In genomic region chr6:83617581-83618335, GRCm38 (mm10) we compare ENCODE assay signal across 25 mouse cellular contexts. TPM values are rescaled to one million over a fixed set of nuclear protein-coding genes. Genes with fewer than 3 reads are reported as not detected.
"Had no signal": no experiment of that assay in that cellular context is flagged by ENCODE, and none has a peak within 500 bp of the region (broad histone marks: within the 10 kb centered on the region; RNA-seq: fewer than 3 reads in every experiment).

No protein-coding gene starts in this region.

- H3K4me2 ChIP-seq: intestine, embryonic 15.5 days; kidney, embryonic 15.5 days; liver, embryonic 13.5 days; midbrain, embryonic 12.5 days; midbrain, embryonic 15.5 days; neural tube, embryonic 12.5 days; neural tube, embryonic 15.5 days had no signal

- H3K9ac ChIP-seq: intestine, embryonic 15.5 days; kidney, embryonic 15.5 days; liver, embryonic 13.5 days; midbrain, embryonic 12.5 days; midbrain, embryonic 15.5 days; neural tube, embryonic 12.5 days; neural tube, embryonic 15.5 days had no signal

- H3K27me3 ChIP-seq: intestine, embryonic 15.5 days; midbrain, embryonic 12.5 days; midbrain, embryonic 15.5 days; neural tube, embryonic 12.5 days; neural tube, embryonic 15.5 days had no signal

- DNase-seq: kidney, adult 11 months; kidney, adult 8-10 months; kidney, postnatal 10 days; kidney, postnatal 36 days; liver, embryonic 13.5 days; right cerebral cortex, adult 18-20 months; right cerebral cortex, postnatal 14 days; right cerebral cortex, postnatal 4 days; thymus, adult 2 months; thymus, postnatal 14 days; thymus, postnatal 4 days had no signal

- H3K9me3 ChIP-seq: intestine, embryonic 15.5 days; kidney, embryonic 15.5 days; liver, embryonic 13.5 days; midbrain, embryonic 12.5 days; midbrain, embryonic 15.5 days; neural tube, embryonic 12.5 days; neural tube, embryonic 15.5 days had no signal

- H3K4me3 ChIP-seq: intestine, embryonic 15.5 days; kidney, embryonic 15.5 days; liver, embryonic 13.5 days; midbrain, embryonic 12.5 days; midbrain, embryonic 15.5 days; neural tube, embryonic 12.5 days; neural tube, embryonic 15.5 days had no signal

- H3K4me1 ChIP-seq: intestine, embryonic 15.5 days; kidney, embryonic 15.5 days; liver, embryonic 13.5 days; midbrain, embryonic 12.5 days; midbrain, embryonic 15.5 days; neural tube, embryonic 12.5 days had no signal

- H3K36me3 ChIP-seq: intestine, embryonic 15.5 days; kidney, embryonic 15.5 days; liver, embryonic 13.5 days; midbrain, embryonic 12.5 days; midbrain, embryonic 15.5 days; neural tube, embryonic 12.5 days; neural tube, embryonic 15.5 days had no signal

- H3K27ac ChIP-seq: intestine, embryonic 15.5 days; kidney, embryonic 15.5 days; liver, embryonic 13.5 days; midbrain, embryonic 12.5 days; midbrain, embryonic 15.5 days; neural tube, embryonic 12.5 days; neural tube, embryonic 15.5 days; stomach, postnatal 0 days had no signal

- ATAC-seq: intestine, embryonic 15.5 days; midbrain, embryonic 15.5 days had no signal

RNA-seq across cellular contexts. Expression of gene Clec4f, which starts 38.2 kb away (rescaled TPM):
- total RNA-seq: layer of hippocampus, adult 18-20 months; layer of hippocampus, postnatal 14 days; left cerebral cortex, postnatal 25 days; megakaryocyte progenitor cell, adult 5-6 weeks had no signal
- polyA plus RNA-seq: limb, embryonic 11.5 days; limb, embryonic 14.5 days; midbrain, embryonic 12.5 days; midbrain, embryonic 15.5 days; neural tube, embryonic 12.5 days; neural tube, embryonic 15.5 days; stomach, embryonic 14.5 days had no signal

RNA-seq across cellular contexts. Expression of gene Cd207, which starts 59.9 kb away (rescaled TPM):
- total RNA-seq: layer of hippocampus, adult 18-20 months; layer of hippocampus, postnatal 14 days; left cerebral cortex, postnatal 25 days; megakaryocyte progenitor cell, adult 5-6 weeks had no signal
- polyA plus RNA-seq: intestine, embryonic 15.5 days; kidney, embryonic 15.5 days; limb, embryonic 11.5 days; limb, embryonic 14.5 days; midbrain, embryonic 12.5 days; midbrain, embryonic 15.5 days; neural tube, embryonic 12.5 days; neural tube, embryonic 15.5 days; stomach, embryonic 14.5 days; stomach, postnatal 0 days had no signal
